Mouse (Mus musculus) stomach, embryonic 14.5 days (tissue): ENCODE results near the gene Klhl40. TPM values are rescaled to one million over a fixed set of nuclear protein-coding genes. Genes with fewer than 3 reads are reported as not detected.

Experiments
- ATAC-seq: fragments of 200-750 bp; cut with Nextera tagmentation; 2 replicates; pipeline ENCODE4 v1.8.0; 2017; ENCODE audit warnings: low read depth, moderate TSS enrichment; ENCODE audit not compliant: insufficient number of reproducible peaks, insufficient read depth, low FRiP score
- H3K27ac ChIP-seq: fragments of 300-500 bp; sonication (generic); 2 replicates; pipeline ENCODE4 v1.5.1; 2014; ENCODE audit warnings: mild to moderate bottlenecking, low read length, moderate library complexity, mixed read lengths
- H3K27me3 ChIP-seq: fragments of 300-500 bp; sonication (generic); 2 replicates; pipeline ENCODE4 v1.6.1; 2014; ENCODE audit warnings: low read length, control low read depth, mixed read lengths; ENCODE audit not compliant: control insufficient read depth, insufficient read depth
- H3K36me3 ChIP-seq: fragments of 300-500 bp; sonication (generic); 2 replicates; pipeline ENCODE4 v1.6.1; 2014; ENCODE audit warnings: mild to moderate bottlenecking, control low read depth, low read length, moderate library complexity, mixed read lengths; ENCODE audit not compliant: control insufficient read depth, insufficient read depth
- H3K4me1 ChIP-seq: fragments of 300-500 bp; sonication (generic); 2 replicates; pipeline ENCODE4 v1.6.1; 2014; ENCODE audit warnings: low read length, control low read depth, mixed read lengths; ENCODE audit not compliant: control insufficient read depth, insufficient read depth
- H3K4me2 ChIP-seq: fragments of 300-500 bp; sonication (generic); replicated peaks from 2 replicates; pipeline ENCODE4 v1.6.1; 2014; ENCODE audit warnings: low read depth, low read length, control low read depth
- H3K4me3 ChIP-seq: fragments of 300-500 bp; sonication (generic); 2 replicates; pipeline ENCODE4 v1.5.1; 2014; ENCODE audit warnings: low read depth, low read length, control low read depth
- H3K9ac ChIP-seq: fragments of 300-500 bp; sonication (generic); replicated peaks from 2 replicates; pipeline ENCODE4 v1.6.1; 2014; ENCODE audit warnings: low read depth, mild to moderate bottlenecking, control low read depth, low read length, moderate library complexity, mixed read lengths
- H3K9me3 ChIP-seq: fragments of 300-500 bp; sonication (generic); 2 replicates; pipeline ENCODE4 v1.6.1; 2016; ENCODE audit warnings: low read depth, low read length, control low read depth; ENCODE audit not compliant: control insufficient read depth
- WGBS: fragments of 180-500 bp; shearing (Covaris S2); extraction: QIAGEN DNeasy Blood & Tissue Kit; methylation state at CpG from one replicate; pipeline ENCODE4 v1.1.7; 2014; 5-methylcytosine and 5-hydroxymethylcytosine counted together
- polyA plus RNA-seq: library from polyadenylated mRNA; unstranded; fragments of >200 nt; fragmentation: Nextera tagmentation; extraction: Ambion mirVana; gene quantifications from 2 replicates; pipeline ENCODE4 v1.2.1, GENCODE M21; 2014

Gene Klhl40
- polyA plus RNA-seq, 1 experiment from 2014 or later: 0.17 TPM

DNA sequence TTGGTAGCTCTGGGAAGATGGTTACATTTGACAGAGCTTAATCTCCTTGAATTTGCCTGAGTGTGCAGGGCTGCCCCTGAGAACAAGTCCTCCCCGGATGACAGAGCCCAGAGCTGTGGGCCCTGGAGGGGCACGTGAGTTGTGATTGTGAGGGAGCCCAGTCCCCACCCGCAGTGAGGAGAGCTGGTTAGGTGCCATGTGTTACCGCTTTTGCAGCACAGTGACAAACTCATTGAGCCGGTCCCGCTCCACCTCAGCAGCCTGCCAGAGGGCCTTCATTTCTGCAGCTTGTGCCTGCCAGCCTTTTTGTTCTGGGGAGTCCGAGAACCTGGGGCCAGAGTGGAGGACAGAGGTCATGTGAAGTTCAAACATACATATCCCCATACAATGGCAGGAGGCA is 30.5 kb downstream of the Klhl40 start:
- no peaks in the 10 kb centered on the region for H3K9me3 ChIP-seq
- H3K27ac ChIP-seq: no peak overlapping the region
- no peaks in the 10 kb centered on the region for H3K36me3 ChIP-seq
- no peak for ATAC-seq
- H3K4me3 ChIP-seq: no peak overlapping the region
- no peak overlapping the region for H3K4me2 ChIP-seq
- WGBS: 62% methylated on average over 7 of the region's 7 CpGs
- 0 out of 2 replicates have a peak, but pooled peaks cover 6% of the 10 kb centered on the region for H3K4me1 ChIP-seq
- H3K27me3 ChIP-seq: no peaks in the 10 kb centered on the region
- H3K9ac ChIP-seq: no peak overlapping the region

DNA sequence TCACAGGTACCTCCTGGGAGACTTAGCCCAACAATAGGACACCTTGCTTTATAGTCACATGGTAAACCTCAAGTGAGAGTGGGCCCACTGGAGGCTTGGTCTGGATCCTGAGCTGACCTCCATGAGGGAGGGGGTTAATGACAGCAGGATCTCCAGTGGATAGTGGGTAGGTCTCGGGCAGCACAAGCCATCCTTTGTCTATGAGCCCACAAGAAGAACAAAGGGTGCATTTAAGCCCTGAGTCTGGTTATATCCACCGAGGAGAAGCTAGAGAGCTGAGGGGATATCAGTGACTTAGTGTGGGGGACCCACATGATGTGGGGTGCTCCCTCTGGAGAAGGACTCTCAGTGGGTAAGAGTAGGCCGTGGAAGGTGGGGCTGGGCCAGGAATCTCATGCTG is 31.1 kb downstream of the Klhl40 start:
- no peak overlapping the region for H3K27ac ChIP-seq
- 59% methylated on average over 3 of the region's 3 CpGs for WGBS
- no peaks in the 10 kb centered on the region for H3K27me3 ChIP-seq
- ATAC-seq: no peak
- no peak overlapping the region for H3K9ac ChIP-seq
- no peaks in the 10 kb centered on the region for H3K36me3 ChIP-seq
- H3K4me1 ChIP-seq: 0 out of 2 replicates have a peak, but pooled peaks cover 6% of the 10 kb centered on the region
- H3K4me2 ChIP-seq: no peak overlapping the region
- H3K4me3 ChIP-seq: no peak overlapping the region
- H3K9me3 ChIP-seq: no peaks in the 10 kb centered on the region

DNA sequence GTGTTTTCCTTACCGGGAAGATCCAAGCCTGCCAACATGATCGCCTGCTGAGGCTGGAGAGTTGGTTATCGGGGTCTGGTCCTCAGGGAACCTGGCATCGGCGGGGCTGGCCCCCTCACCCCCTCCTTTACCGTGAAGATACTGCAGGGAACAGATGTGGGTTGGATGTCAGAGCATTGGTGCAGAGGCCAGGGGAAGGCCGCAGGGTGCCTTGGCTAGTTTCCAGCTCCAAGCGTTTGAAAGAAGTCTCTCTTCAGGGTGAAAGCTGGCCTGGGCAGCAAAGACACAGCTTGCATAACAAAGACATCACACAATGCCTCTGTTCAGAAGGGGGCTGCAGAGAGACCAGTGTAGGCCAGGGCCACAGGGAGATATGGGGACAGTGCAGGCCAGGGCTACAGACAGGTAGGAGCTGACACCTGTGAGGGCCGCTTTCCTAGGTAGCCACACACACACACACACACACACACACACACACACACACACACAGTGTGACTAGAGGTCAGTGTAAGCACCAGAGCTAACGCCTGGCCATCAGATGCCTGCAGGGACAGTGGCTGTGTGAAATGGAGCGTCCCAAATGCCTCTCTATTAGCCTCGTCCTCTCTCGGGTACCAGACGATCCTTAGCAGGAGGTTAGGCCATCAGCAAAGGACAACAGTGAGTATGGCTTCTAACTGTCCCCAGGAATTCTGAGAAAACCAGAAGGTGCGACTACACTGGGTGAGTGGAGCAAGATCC is 32.8 kb downstream of the Klhl40 start:
- no peaks in the 10 kb centered on the region for H3K9me3 ChIP-seq
- no peak for ATAC-seq
- H3K4me1 ChIP-seq: 0 out of 2 replicates have a peak, but pooled peaks cover 6% of the 10 kb centered on the region
- H3K27me3 ChIP-seq: no peaks in the 10 kb centered on the region
- H3K27ac ChIP-seq: peak overlapping the region; percentile 21; the same call in 1 of the 2 replicates
- no peaks in the 10 kb centered on the region for H3K36me3 ChIP-seq
- no peak overlapping the region for H3K4me3 ChIP-seq
- H3K9ac ChIP-seq: no peak overlapping the region
- no peak overlapping the region for H3K4me2 ChIP-seq
- WGBS: 44% methylated on average over 15 of the region's 15 CpGs

DNA sequence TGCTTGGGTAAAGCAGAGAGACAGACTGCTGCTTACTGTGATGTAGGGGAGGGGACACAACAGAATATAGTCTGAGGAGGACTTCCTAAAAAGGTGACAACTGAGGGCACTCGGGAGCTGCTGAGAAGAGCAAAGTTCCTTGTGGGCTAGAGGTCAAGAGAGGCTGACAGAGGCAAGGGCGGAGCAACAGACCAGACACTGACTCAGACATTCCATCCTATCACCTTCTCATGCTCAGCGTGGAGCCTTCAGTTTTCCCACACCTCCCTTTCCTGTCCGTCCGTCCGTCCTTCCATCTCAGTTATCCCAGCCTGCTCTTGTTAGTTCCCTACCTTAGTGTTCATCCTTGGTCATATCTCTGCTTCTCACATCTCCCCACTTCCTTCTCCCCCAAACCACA is 37.8 kb downstream of the Klhl40 start:
- no peak for ATAC-seq
- no peak overlapping the region for H3K4me3 ChIP-seq
- H3K9ac ChIP-seq: no peak overlapping the region
- no peaks in the 10 kb centered on the region for H3K27me3 ChIP-seq
- 0 out of 2 replicates have a peak, but pooled peaks cover 7% of the 10 kb centered on the region for H3K4me1 ChIP-seq
- H3K27ac ChIP-seq: no peak overlapping the region
- no peaks in the 10 kb centered on the region for H3K9me3 ChIP-seq
- WGBS: 61% methylated on average over 6 of the region's 6 CpGs
- H3K4me2 ChIP-seq: no peak overlapping the region
- no peaks in the 10 kb centered on the region for H3K36me3 ChIP-seq

DNA sequence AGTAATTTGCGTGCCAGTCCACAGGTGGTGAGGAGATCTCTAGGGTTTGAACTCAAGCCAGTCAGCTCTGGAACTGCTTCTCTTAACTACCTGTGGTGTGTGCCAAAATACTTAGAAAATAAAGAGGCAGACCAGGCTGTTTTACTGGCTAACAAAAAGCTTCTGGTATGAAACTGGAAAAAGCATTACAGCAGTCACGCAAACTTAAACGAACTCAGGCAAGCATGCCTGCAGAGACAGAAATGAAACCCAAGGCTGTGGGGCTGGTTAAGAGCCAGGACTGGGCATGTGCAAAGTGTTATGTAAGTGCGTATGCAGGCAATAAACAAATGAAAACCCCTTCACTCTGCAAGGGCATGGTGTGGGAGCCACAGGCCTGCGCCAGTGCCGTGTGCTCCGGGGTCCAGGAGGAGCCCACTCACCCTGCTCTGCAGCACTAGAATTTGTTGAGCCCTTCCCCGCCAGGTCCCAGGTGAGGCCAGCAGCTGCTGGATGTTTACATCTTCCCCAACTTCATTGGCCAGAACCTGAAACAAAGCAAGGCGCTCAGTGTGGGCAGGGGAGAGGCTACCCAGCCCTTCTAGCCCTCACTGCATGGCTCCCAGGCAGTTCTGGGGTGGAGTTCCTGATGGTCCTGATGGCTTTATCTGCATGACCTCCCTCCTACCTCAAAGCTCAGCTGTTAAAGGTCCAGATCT is 41.8 kb downstream of the Klhl40 start:
- H3K27me3 ChIP-seq: no peaks in the 10 kb centered on the region
- H3K4me1 ChIP-seq: 0 out of 2 replicates have a peak, but pooled peaks cover 5% of the 10 kb centered on the region
- no peaks in the 10 kb centered on the region for H3K36me3 ChIP-seq
- no peak overlapping the region for H3K4me2 ChIP-seq
- no peaks in the 10 kb centered on the region for H3K9me3 ChIP-seq
- 41% methylated on average over 9 of the region's 9 CpGs for WGBS
- no peak; the same call in 1 of the 2 replicates for ATAC-seq
- peak overlapping the region; percentile 33; the same call in 1 of the 2 replicates for H3K27ac ChIP-seq
- no peak overlapping the region for H3K4me3 ChIP-seq
- H3K9ac ChIP-seq: no peak overlapping the region

DNA sequence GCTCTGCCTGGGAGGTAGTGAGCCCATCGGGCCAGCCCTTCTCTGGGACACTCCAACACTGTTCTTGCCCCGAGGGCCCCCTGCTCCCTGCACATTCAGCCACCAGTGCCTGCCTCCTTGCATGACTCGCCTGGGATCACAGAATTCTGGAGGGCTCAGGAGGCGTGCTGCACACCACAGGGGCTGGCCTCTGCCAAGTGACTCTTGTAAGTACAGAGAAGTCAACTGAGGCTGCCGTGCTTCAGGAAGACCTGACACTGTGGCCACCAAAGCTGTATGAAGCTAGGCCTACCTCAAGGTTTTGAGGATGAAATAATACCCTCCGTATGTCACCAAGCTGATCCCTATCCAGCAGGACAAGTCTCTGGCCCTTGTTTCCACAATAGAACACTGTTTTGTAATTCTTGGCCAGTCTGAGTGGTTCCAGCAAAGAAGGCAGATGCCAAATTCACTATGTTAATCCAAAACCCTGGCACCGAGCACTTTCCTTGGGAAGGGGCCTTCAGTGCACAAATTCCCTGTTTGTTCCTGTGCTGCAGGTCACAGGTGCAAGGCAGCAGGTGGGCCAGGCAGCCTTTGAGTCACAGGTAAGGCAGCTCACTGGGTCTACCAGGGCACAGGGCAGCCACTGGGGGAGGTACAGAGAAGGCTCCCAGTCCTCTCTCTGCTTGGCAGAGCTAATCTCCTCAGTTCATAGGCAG is 42.5 kb downstream of the Klhl40 start:
- Histone ChIP-seq H3K9ac (no peak overlapping the region), H3K27ac (no peak overlapping the region), H3K4me3 (no peak overlapping the region), H3K4me1 (0 out of 2 replicates have a peak, but pooled peaks cover 5% of the 10 kb centered on the region), H3K27me3 (no peaks in the 10 kb centered on the region), H3K36me3 (no peaks in the 10 kb centered on the region), H3K4me2 (no peak overlapping the region), H3K9me3 (no peaks in the 10 kb centered on the region)
- 51% methylated on average over 7 of the region's 7 CpGs for WGBS
- ATAC-seq: no peak; the same call in 1 of the 2 replicates

DNA sequence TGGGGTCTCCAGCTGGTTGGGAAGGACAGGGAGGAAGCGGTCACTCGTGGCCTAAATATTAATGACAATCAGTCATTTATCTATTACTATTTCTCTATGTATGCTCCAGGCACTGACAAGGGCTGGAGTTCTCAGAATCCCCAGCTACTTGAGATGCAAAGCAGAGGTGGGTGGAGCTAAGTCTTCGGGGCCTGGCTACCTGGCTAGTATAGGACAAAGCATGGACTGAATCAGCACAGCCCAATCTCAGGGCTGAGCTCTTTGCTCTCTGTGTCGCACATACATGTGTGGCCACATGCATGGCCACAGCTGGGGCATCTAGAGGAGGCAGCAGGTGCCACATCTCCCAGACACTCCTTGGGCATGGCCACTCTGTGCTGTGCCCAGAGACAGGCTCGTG is 43.4 kb downstream of the Klhl40 start:
- H3K4me1 ChIP-seq: 0 out of 2 replicates have a peak, but pooled peaks cover 5% of the 10 kb centered on the region
- no peak for ATAC-seq
- no peak overlapping the region for H3K27ac ChIP-seq
- no peaks in the 10 kb centered on the region for H3K27me3 ChIP-seq
- 67% methylated on average over 5 of the region's 5 CpGs for WGBS
- no peak overlapping the region for H3K9ac ChIP-seq
- H3K4me2 ChIP-seq: no peak overlapping the region
- no peaks in the 10 kb centered on the region for H3K9me3 ChIP-seq
- H3K36me3 ChIP-seq: no peaks in the 10 kb centered on the region
- no peak overlapping the region for H3K4me3 ChIP-seq

DNA sequence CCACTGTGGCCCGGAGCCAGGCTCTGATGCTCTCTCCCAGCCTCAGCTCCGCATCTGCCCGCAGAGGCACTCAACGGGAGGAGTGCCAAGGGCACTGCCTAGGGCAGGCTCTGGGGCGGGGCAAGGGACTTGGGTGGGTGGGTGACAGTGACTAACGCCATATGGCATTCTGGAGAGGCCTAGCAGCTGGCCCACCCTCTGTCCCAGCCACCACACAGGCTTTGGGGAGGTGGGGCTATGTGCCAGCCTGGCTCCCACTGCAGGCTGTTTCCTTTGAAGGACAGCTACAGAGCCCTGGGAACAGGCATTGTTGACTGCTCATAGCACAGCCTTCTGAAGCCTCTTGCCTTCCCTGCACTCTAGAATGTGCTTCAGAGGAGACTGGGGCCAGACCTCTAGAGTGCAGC is 45.2 kb downstream of the Klhl40 start:
- Histone ChIP-seq H3K27ac (no peak overlapping the region), H3K4me2 (no peak overlapping the region), H3K9ac (no peak overlapping the region), H3K4me3 (no peak overlapping the region), H3K4me1 (0 out of 2 replicates have a peak, but pooled peaks cover 5% of the 10 kb centered on the region), H3K9me3 (no peaks in the 10 kb centered on the region), H3K36me3 (no peaks in the 10 kb centered on the region), H3K27me3 (no peaks in the 10 kb centered on the region)
- ATAC-seq: no peak
- WGBS: 64% methylated on average over 6 of the region's 6 CpGs
